Mouse (Mus musculus) myocyte (in vitro differentiated cells): ENCODE data around the gene Hnrnpu.

Source experiments
- CEBPB ChIP-seq: IDR thresholded peaks from 2 replicates; pipeline ENCODE4 v1.6.1; 2011; ENCODE audit warnings: mild to moderate bottlenecking, moderate library complexity; ENCODE audit not compliant: poor library complexity, insufficient read depth, severe bottlenecking
- E2F4 ChIP-seq: IDR thresholded peaks from one replicate; pipeline ENCODE4 v1.6.1; 2011; ENCODE audit warnings: mild to moderate bottlenecking, control low read depth, moderate library complexity; ENCODE audit not compliant: insufficient read depth
- MAX ChIP-seq: IDR thresholded peaks from one replicate; pipeline ENCODE4 v1.6.1; 2011; ENCODE audit warnings: low read depth, mild to moderate bottlenecking, control low read depth
- MYOD1 ChIP-seq, 3 experiments: IDR thresholded peaks; one replicate each; pipeline ENCODE4 v1.6.1; 2011; ENCODE audit warnings: control low read depth in 2 of 3, low read depth in 2 of 3, mild to moderate bottlenecking in 2 of 3, moderate library complexity in 1 of 3; ENCODE audit not compliant: insufficient read length in 2 of 3, control insufficient read depth in 1 of 3
- MYOG ChIP-seq, 3 experiments: IDR thresholded peaks; one replicate each; pipeline ENCODE4 v1.6.1; 2011; ENCODE audit warnings: control low read depth in 2 of 3, low read depth in 2 of 3, mild to moderate bottlenecking in 2 of 3; ENCODE audit not compliant: insufficient read length in 2 of 3, control insufficient read depth in 1 of 3, insufficient read depth in 1 of 3
- POLR2A ChIP-seq: IDR thresholded peaks from one replicate; pipeline ENCODE4 v1.6.1; 2011; ENCODE audit warnings: low read depth, mild to moderate bottlenecking, control low read depth, moderate library complexity; ENCODE audit not compliant: insufficient read length
- POLR2AphosphoS2 ChIP-seq: IDR thresholded peaks from one replicate; pipeline ENCODE4 v1.6.1; 2011; ENCODE audit warnings: low read depth, control low read depth; ENCODE audit not compliant: insufficient read length
- REST ChIP-seq: IDR thresholded peaks from one replicate; pipeline ENCODE4 v1.6.1; 2011; ENCODE audit warnings: mild to moderate bottlenecking, control low read depth, moderate library complexity; ENCODE audit not compliant: insufficient read depth, insufficient read length
- SRF ChIP-seq: IDR thresholded peaks from one replicate; pipeline ENCODE4 v1.6.1; 2011; ENCODE audit warnings: low read depth; ENCODE audit not compliant: control insufficient read depth, insufficient read length
- TCF12 ChIP-seq: IDR thresholded peaks from one replicate; pipeline ENCODE4 v1.6.1; 2011; ENCODE audit warnings: mild to moderate bottlenecking, control low read depth; ENCODE audit not compliant: poor library complexity, insufficient read depth, severe bottlenecking
- TCF3 ChIP-seq: IDR thresholded peaks from one replicate; pipeline ENCODE4 v1.6.1; 2011; ENCODE audit warnings: low read depth, control low read depth; ENCODE audit not compliant: insufficient read length
- USF1 ChIP-seq: IDR thresholded peaks from one replicate; pipeline ENCODE4 v1.6.1; 2011; ENCODE audit warnings: low read depth, mild to moderate bottlenecking, control low read depth, moderate library complexity

GRCm38 (mm10) chr1:178275174-178275730 lies 62.3 kb downstream of the Hnrnpu start:
- no peak for TF ChIP-seq MAX
- no peak for TF ChIP-seq POLR2AphosphoS2
- no peak for TF ChIP-seq POLR2A
- no peak for TF ChIP-seq TCF12
- no peak for TF ChIP-seq REST
- TF ChIP-seq CEBPB: no peak
- no peak for TF ChIP-seq MYOD1 (IDR thresholded peaks at IDR 0.05; ENCODE audit: control insufficient read depth in 1 of 3, insufficient read length in 2 of 3, low read depth in 2 of 3)
- TF ChIP-seq TCF3: no peak
- TF ChIP-seq MYOG (IDR thresholded peaks at IDR 0.05; ENCODE audit: control insufficient read depth in 1 of 3, insufficient read depth in 1 of 3, insufficient read length in 2 of 3, low read depth in 2 of 3): no peak
- TF ChIP-seq USF1: no peak
- no peak for TF ChIP-seq E2F4
- TF ChIP-seq SRF: no peak
